Mouse (Mus musculus) liver, postnatal 0 days (tissue): ENCODE data around the gene Siah3. TPM values are rescaled to one million over a fixed set of nuclear protein-coding genes. Genes with fewer than 3 reads are reported as not detected.

Experiments
- ATAC-seq: fragments of 200-750 bp; cut with Nextera tagmentation; 2 replicates; pipeline ENCODE4 v1.8.0; 2017; ENCODE audit warnings: mild to moderate bottlenecking, moderate library complexity
- DNase-seq: peaks from one replicate; pipeline ENCODE4 v3.0.0-alpha.2; 2016
- H3K27ac ChIP-seq: fragments of 300-500 bp; sonication (generic); 2 replicates; pipeline ENCODE4 v1.5.1; 2014; ENCODE audit warnings: antibody characterized with exemption, moderate library complexity, mild to moderate bottlenecking, low read depth
- H3K27me3 ChIP-seq: fragments of 300-500 bp; sonication (generic); 2 replicates; pipeline ENCODE4 v1.6.1; 2014; ENCODE audit warnings: low read length, control low read depth, mixed read lengths; ENCODE audit not compliant: insufficient read depth
- H3K36me3 ChIP-seq: fragments of 300-500 bp; sonication (generic); replicated peaks from 2 replicates; pipeline ENCODE4 v1.6.1; 2014; ENCODE audit warnings: mild to moderate bottlenecking, control low read depth, low read length, moderate library complexity, mixed read lengths; ENCODE audit not compliant: insufficient read depth
- H3K4me1 ChIP-seq: fragments of 300-500 bp; sonication (generic); 2 replicates; pipeline ENCODE4 v1.6.1; 2014; ENCODE audit warnings: antibody characterized with exemption, mild to moderate bottlenecking, control low read depth; ENCODE audit not compliant: insufficient read depth
- H3K4me2 ChIP-seq: fragments of 300-500 bp; sonication (generic); 2 replicates; pipeline ENCODE4 v1.6.1; 2014; ENCODE audit warnings: low read depth, mild to moderate bottlenecking, low read length, moderate library complexity, mixed read lengths
- H3K4me3 ChIP-seq: fragments of 300-500 bp; sonication (generic); 2 replicates; pipeline ENCODE4 v1.5.1; 2014; ENCODE audit warnings: low read depth, low read length
- H3K9ac ChIP-seq: fragments of 300-500 bp; sonication (generic); replicated peaks from 2 replicates; pipeline ENCODE4 v1.6.1; 2014; ENCODE audit warnings: mild to moderate bottlenecking, moderate library complexity
- H3K9me3 ChIP-seq: fragments of 300-500 bp; sonication (generic); 2 replicates; pipeline ENCODE4 v1.6.1; 2016; ENCODE audit warnings: mild to moderate bottlenecking, control low read depth, low read length, mixed read lengths
- CTCF ChIP-seq: sonication (generic); IDR thresholded peaks from 2 replicates; pipeline ENCODE4 v1.5.1; 2016; ENCODE audit warnings: antibody characterized with exemption, low read depth
- EP300 ChIP-seq: IDR thresholded peaks from 2 replicates; pipeline ENCODE4 v1.6.1; 2016; ENCODE audit warnings: antibody characterized with exemption, low read depth, mild to moderate bottlenecking
- WGBS: fragments of 180-500 bp; shearing (Covaris S2); extraction: QIAGEN DNeasy Blood & Tissue Kit; methylation state at CpG from one replicate; pipeline ENCODE4 v1.1.7; 2014; ENCODE audit not compliant: insufficient replicate concordance; 5-methylcytosine and 5-hydroxymethylcytosine counted together
- polyA plus RNA-seq: library from polyadenylated mRNA; unstranded; fragments of >200 nt; fragmentation: Nextera tagmentation; extraction: Ambion mirVana; gene quantifications from 2 replicates; pipeline ENCODE4 v1.2.1, GENCODE M21; 2015

The Siah3 gene
- polyA plus RNA-seq, 1 experiment from 2014 or later, result 0.02 TPM

DNA sequence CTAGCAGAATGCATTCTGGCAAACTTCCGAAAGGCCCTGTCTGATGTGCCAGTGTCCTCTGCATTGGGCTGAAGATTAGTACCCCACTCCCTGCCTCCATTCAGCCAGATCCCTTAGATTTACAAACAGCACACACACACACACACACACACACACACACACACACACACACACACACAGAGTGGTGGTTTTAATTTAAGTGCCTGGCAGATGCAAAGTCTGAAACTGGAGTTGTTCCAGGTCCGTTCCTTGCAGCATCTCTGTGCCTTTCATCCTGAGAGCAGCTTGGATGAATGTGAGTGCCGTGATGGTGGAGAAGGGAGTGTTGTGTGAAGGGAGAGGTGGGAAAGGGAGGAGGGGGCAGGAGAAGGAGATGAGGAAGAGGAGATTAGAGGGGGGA, 4.2 kb downstream of the Siah3 start:
- H3K27ac ChIP-seq, result no peak overlapping the region
- TF ChIP-seq EP300 (no peak), CTCF (no peak)
- ATAC-seq (no peak), DNase-seq (no peak)
- no peak overlapping the region for H3K4me2 ChIP-seq
- no peak overlapping the region for H3K4me3 ChIP-seq
- no peaks in the 10 kb centered on the region for H3K36me3 ChIP-seq
- WGBS, result 48% methylated on average over 3 of the region's 3 CpGs
- H3K4me1 ChIP-seq, result peaks cover 4% of the 10 kb centered on the region; the same call in 1 of the 2 replicates
- no peak overlapping the region for H3K9ac ChIP-seq
- no peaks in the 10 kb centered on the region for H3K9me3 ChIP-seq
- H3K27me3 ChIP-seq, result peaks cover 20% of the 10 kb centered on the region

DNA sequence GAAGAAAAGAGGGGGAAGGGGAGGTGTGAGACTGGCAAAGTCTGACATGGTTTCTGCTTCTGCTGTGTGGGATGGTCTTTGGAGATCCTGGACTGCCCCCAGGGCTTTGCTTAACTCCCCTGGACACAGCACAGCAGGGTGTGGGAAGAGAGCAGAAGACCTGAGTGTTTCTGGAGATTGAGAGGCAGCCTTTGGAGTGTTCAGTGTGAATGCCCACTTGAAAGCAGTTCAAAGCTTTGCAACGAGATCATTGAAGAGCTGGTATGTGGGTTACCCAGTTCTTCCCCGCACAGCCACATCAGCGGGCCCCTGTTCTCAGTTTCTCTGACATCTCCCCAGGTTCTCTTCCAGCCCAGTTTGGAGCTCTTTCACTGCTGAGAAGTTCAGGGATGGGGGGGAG, 4.7 kb downstream of the Siah3 start:
- Histone ChIP-seq H3K4me3 (no peak overlapping the region), H3K36me3 (no peaks in the 10 kb centered on the region), H3K9ac (no peak overlapping the region), H3K27me3 (peaks cover 17% of the 10 kb centered on the region), H3K4me1 (peaks cover 4% of the 10 kb centered on the region; the same call in 1 of the 2 replicates), H3K9me3 (no peaks in the 10 kb centered on the region), H3K4me2 (no peak overlapping the region), H3K27ac (no peak overlapping the region)
- no peak for TF ChIP-seq EP300
- TF ChIP-seq CTCF, result no peak
- 75% methylated on average over 3 of the region's 3 CpGs for WGBS
- ATAC-seq (no peak), DNase-seq (no peak)

DNA sequence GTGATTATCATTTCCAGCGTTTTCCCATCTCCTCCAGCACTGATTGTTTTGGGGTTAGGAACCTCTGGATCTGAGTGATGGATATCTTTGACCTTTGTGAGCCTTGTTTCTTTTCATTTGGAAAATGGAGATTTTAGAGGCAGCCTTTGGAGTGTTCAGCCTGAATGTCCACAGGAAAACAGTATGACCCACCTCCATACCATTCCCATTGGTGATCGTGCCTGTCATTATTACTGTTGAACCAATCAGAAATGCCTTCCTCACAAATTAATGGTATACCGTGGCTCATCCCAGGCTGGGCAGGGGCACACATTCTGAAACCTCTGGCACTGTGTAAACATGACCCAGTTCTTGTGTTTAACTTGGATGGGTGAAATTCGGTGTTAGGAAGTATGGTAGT, 6.0 kb downstream of the Siah3 start:
- no peak overlapping the region for H3K4me3 ChIP-seq
- no peak overlapping the region for H3K9ac ChIP-seq
- no peak for DNase-seq
- H3K9me3 ChIP-seq, result no peaks in the 10 kb centered on the region
- no peak for TF ChIP-seq CTCF
- TF ChIP-seq EP300, result no peak
- no peak for ATAC-seq
- 71% methylated on average over 4 of the region's 4 CpGs for WGBS
- H3K27ac ChIP-seq, result no peak overlapping the region
- H3K4me2 ChIP-seq, result no peak overlapping the region
- no peaks in the 10 kb centered on the region for H3K36me3 ChIP-seq
- H3K27me3 ChIP-seq, result 0 out of 2 replicates have a peak, but pooled peaks cover 8% of the 10 kb centered on the region
- H3K4me1 ChIP-seq, result peaks cover 4% of the 10 kb centered on the region; the same call in 1 of the 2 replicates

DNA sequence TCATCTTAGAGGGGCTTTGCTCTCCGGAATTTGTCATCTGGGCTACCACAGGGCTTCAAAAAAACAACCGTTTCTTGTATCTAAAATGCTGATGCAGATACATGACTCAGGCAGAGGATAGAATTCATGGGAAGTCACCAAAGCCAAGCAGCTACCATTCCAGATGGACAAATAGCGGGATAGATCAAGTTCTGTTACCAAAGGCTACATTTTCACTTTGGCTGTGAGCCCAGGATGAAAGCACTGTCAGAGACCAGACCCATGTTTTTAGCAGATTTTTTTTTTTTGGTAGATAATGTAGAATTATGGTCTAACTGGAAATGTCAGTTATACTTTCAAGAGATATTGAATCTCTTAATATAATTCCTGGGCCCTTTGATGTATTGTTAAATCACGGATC, 7.4 kb downstream of the Siah3 start:
- no peaks in the 10 kb centered on the region for H3K36me3 ChIP-seq
- no peak for TF ChIP-seq EP300
- TF ChIP-seq CTCF, result no peak
- H3K4me2 ChIP-seq, result no peak overlapping the region

DNA sequence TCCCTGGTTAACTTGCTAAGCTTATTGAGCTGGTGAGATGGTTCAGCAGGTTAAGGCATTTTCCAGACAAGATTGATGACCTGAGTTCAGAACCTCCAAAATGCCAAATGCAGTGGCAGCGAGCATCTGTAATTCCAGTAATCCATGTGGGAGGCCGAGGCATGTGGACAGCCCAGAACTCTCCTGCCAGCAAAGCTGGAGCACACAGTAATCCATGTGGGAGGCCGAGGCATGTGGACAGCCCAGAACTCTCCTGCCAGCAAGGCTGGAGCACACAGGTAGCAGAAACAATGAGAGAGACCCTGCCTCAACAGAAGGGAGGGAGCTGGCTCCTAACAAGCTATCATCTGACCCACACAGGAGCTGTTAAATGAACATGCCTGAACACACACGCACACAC, 13.2 kb downstream of the Siah3 start:
- Histone ChIP-seq H3K9ac (no peak overlapping the region), H3K4me1 (no peaks in the 10 kb centered on the region), H3K9me3 (no peaks in the 10 kb centered on the region), H3K4me2 (no peak overlapping the region), H3K27ac (no peak overlapping the region), H3K27me3 (no peaks in the 10 kb centered on the region), H3K36me3 (no peaks in the 10 kb centered on the region), H3K4me3 (no peak overlapping the region)
- TF ChIP-seq CTCF, result no peak
- no peak for TF ChIP-seq EP300
- 68% methylated on average over 4 of the region's 4 CpGs for WGBS
- no peak for DNase-seq
- no peak for ATAC-seq

More for the DNA sequence above, 7.4 kb downstream of the Siah3 start:
- Histone ChIP-seq H3K9me3 (no peaks in the 10 kb centered on the region), H3K4me3 (no peak overlapping the region), H3K27ac (no peak overlapping the region), H3K9ac (no peak overlapping the region), H3K4me1 (no peaks in the 10 kb centered on the region), H3K27me3 (no peaks in the 10 kb centered on the region)
- ATAC-seq, result no peak
- DNase-seq, result no peak
- 79% methylated on average over 4 of the region's 4 CpGs for WGBS

DNA sequence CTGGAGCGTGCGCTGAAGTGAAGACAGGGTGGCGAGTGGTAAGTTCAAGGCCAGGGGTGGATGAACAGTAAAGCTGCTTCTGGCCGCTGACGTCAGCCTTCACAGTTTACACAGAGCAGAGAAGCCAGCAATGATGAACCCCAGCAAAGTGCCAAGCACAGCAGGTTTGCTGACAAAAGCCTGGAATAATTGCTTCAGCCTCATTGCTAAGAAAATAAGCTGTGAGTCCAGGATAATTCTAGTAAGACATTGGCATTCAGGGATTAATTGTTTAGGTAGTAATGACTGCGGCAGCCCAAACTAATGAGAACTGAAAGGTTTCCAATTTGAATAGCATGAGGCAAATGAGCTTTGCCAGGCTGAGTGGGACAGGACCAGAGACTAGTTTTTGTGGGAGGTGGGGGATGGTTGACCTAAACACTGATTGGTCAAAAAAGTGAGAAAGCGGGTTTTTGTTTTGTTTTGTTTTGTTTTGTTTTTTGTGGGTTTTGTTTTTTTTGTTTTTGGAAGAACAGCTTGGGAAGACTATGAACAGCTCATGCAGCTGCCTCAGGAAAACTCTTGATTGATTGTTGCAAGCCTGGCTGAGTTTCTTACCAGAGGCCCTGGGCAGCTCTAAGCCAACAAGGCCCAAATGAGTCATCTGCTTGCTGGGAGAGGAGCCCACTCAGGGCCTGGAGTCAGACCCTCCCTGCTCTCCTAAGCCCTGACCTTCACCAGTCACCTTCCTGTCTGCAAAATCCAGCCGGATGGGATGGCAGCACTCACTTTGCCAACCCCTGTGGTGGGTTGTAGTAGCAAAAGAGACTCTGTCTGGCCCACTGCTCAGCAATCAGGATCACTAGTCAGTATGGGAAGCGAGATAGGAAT, 17.5 kb downstream of the Siah3 start:
- TF ChIP-seq CTCF (no peak), EP300 (no peak)
- no peak overlapping the region for H3K4me3 ChIP-seq
- no peak overlapping the region for H3K9ac ChIP-seq
- 75% methylated on average over 9 of the region's 9 CpGs for WGBS
- H3K4me1 ChIP-seq, result no peaks in the 10 kb centered on the region
- DNase-seq, result no peak
- H3K4me2 ChIP-seq, result no peak overlapping the region
- H3K36me3 ChIP-seq, result no peaks in the 10 kb centered on the region
- no peaks in the 10 kb centered on the region for H3K27me3 ChIP-seq
- no peak overlapping the region for H3K27ac ChIP-seq
- no peaks in the 10 kb centered on the region for H3K9me3 ChIP-seq
- no peak for ATAC-seq
